Mouse (Mus musculus) regulatory T cell (primary cell): ENCODE data around the gene Grk4.

Experiments used
- in situ Hi-C: fragments of 300-600 bp; cut with MboI, MseI; formaldehyde crosslinking; loops from one replicate; pipeline ENCODE4 v1.15.1; 2025; ENCODE audit warnings: high pct_unique_total_duplicates

Grk4 gene

DNA sequence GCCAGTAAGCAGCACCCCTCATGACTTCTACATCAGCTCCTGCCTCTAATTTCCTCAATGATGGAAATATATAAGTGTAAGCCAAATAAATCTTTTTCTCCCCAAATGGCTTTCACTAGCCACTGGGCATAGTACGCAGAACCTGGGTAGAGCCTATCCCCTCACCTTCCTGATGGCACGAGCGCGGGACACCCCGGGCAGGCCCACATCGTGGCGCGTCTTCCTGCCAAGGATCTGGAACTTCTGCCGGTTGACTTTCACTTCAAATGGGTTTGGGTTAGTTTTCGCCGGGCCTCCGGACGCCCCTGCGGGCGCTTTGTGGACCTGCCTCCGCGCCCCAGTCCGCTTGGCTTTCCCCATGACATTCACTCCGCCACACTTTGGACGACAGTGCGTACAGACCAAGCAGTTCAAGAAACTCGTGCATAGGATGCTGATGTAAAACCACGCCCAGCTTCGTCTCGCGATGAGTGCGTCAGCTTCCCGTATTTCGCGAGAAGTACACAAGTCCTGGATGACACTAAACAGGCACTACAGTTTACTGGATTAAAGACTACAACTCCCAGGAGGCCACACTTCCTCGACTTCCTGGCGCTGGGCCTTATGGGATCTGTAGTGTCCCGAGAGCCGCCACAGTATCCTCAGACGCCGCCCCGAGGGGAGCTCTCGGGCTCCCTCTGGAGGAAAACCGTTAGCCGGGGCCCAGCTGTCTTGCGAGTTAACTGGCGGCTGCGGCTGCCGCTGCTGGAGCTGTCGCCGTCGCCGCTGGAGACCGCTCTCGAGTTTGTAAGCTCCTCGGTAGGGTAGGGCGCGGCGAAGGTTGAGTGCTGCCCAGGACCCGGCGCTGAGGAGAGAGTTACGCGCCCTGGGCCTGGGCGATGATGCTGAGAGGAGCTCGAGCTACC, at the start of gene Grk4, which contains the start of gene Nop14:
Gene Grk4, plus strand, starts transcription at position 694 of the 905 bp plus-strand sequence.
Gene Nop14, minus strand, starts transcription at position 463 of the 905 bp plus-strand sequence.
- in situ Hi-C loops = loop anchor here (5.0 kb wide), 1 partner anchor 138 kb away; no protein-coding TSS in a partner anchor

DNA sequence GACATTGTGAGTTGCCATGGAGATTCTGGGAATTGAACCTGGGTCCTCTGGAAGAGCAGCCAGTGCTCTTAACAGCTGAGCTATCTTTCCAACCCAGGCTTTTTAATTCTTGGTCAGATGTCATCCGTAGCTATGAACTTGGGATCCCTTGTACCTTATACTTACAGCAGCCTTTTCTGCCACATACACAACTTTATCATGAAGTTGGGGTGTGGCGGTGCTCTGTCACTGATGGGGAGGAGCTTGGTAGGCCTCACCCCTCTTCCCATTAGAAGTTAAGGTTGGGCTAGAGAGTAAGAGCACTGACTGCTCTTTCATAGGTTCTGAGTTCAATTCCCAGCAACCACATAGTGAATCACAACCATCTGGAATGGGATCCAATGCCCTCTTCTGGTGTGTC, 27.2 kb upstream of the Grk4 start:
- in situ Hi-C loops = no loop called here

DNA sequence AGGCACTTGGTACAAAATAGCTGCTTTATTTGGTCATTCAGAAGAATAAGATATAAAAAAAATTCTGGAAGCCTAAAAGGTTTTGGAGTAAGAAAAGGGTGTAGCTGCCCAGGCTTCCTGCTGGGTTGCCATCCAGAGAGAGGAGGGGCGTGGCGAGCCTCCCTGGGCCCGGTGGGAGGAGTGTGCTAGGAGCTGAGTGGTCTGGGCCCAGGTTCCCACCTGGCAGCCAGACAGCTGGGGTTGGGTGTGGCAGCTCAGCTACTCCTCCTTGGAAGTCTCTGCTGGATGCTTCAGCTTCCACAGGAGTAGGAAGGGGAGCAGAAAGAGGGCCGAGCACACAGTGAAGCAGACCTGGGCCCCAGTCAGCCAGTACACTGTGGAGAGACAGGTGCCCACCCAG, 26.5 kb upstream of the Grk4 start:
- in situ Hi-C loops = no loop called here

DNA sequence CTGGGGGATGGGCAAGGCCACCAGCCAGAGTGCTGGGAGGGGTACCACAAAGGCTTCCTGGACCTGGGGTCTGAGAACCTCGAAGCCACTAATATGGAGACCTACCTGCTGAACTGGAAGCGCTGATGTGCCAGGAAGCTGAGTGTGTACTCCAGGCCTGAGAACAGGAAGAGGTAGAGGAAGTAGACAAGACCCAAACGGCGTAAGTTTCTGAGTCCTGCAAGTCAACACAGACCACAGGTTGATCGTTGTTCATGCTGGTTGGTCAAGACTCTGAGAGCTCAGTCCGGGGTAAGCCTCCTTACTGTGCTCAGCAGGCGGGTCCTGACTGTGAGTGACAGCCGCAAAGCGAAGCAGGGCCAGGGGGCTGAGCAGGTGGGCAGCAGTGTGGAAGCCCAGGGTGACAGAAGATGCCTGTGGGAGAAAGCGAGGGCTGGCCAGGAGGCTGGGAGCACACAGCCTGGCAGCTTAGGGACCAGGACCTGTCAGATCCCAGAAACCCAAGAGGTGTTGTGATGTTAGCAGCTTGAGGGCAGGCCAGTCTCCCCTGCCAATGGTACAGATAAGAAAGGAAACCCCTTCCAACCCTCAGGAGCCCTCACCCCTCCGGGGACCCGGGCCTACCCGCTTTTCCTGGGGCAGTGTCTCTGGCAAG, 25.3 kb upstream of the Grk4 start:
- in situ Hi-C loops = no loop called here

DNA sequence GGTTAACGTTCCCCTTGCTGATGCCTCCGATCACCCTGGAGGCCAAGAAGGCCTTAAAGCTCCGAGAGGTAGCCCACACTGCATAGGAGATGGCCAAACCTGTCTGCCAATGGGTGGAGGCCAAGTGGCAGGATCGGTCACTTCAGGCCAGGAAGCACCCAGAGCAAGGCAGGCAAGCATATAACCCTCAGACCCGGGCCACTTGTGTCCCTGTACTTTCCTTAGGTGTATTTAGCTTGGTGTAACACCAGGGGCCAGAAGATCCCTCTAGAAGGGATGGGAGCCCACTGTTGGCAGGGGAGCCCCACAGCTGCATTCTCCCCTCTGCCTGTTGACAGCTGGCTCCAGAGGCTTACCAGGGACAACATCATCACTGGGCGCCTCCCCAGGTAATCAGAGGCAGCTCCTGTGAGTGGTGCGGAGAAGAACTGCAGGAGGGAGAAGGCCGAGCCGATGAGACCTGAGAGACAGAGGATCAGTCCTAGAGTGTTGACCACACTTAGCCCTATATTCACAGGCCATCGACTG, 24.4 kb upstream of the Grk4 start:
- in situ Hi-C loops = no loop called here

DNA sequence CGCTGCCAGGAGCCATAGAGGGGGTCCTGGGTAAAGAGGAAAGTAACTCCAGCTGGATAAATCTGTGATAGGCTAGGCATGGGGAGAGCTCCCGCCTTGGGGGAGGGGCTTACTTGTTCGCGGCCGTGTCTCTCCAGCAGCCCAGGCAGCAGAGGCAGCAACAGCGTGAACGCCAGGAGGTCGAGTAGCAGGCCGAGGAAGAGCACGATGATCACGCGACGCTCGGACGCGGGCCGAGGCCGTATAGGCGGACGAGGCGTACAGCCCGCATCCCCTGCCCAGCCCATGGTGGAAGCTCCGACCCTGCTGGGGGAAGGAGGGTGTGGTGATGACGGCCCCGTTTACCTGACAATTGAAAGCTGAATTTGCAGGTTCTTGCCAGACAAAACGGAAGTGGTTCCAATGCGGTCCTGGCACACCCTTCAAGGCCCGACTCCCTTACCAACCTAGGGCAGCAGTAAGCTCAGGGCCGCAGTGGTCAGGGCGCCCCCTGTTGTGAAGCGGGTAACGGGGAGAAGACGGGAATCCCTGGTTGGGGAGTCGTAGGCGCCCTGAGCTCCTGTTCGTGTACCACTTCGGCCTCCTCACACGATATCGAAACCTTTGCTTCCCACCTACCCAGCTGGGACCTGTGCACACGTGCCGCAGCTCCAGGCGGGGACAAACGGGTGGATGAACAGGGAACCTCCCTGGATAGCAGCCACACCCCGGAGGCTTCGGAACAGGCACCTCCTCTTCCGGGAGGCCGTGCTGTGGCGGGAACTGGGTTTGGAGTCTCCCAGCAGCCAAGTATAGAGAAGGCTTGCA, 23.5 kb upstream of the Grk4 start, which contains the start of gene Mfsd10:
Gene Mfsd10, minus strand, starts transcription at position 732 of the 807 bp plus-strand sequence.
- in situ Hi-C loops = no loop called here

DNA sequence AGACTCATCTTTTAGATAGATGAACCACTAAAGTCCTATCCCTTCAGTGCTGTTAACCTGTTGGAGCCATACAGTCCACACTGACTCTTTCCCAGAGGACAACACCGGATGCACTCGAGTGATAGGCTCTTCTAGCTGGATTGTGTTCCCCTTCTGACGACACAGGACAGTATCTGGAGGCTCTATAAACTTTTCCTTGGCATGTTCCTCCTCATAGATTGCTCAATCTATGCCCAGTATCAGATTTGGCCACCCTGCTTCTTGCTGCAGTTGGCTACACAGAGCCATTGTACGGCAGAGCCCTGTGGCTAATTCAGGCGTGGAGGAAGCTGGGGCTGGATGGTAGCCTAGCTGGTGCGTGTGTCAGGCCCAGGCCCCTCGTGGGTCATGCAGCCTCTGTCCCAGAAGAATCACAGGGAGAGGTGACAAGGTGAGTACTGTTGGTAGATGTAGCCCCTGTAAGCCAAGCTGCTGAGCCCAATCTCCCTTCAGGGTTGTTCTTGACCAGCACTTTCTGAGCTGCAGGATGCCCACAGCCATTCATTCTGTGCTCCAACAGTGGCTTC, 22.5 kb upstream of the Grk4 start:
- in situ Hi-C loops = no loop called here

DNA sequence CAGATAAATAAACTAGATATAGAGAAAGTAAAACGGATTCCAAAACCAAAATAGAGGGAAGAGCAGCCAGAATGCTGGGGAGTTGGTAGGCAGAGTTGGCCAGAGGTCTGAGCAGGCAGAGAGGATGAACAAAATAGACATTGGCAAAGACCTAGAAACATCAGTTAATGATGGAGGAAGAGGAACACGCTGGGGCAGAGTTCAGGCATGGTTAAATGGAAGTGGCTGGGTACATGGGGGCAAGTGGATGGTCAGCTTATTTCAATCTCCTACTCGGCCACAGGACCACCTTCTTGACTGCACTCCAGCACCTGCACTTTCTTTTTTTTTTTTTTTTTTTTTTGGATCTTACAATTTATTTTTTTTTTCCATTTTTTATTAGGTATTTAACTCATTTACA, 18.2 kb upstream of the Grk4 start:
- in situ Hi-C loops = no loop called here

DNA sequence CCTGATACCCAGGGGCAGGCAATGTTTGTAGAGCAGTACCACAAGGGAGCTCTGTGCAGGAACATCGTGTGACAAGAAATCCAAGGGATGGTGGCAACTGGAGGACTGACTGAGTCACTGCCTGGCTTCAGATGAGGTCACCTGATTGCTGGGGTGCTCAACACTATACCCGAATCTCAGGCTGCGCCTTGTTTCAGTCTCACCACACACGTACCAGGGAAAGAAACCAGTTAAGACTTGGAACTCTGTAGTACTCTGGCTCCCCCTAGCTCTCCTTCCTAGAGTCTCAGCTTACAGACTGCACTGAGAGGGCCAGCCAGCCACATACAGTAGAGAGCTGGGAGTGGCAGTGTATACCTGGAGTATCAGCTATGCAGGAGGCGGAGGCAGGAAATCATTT, 17.2 kb upstream of the Grk4 start:
- in situ Hi-C loops = no loop called here

DNA sequence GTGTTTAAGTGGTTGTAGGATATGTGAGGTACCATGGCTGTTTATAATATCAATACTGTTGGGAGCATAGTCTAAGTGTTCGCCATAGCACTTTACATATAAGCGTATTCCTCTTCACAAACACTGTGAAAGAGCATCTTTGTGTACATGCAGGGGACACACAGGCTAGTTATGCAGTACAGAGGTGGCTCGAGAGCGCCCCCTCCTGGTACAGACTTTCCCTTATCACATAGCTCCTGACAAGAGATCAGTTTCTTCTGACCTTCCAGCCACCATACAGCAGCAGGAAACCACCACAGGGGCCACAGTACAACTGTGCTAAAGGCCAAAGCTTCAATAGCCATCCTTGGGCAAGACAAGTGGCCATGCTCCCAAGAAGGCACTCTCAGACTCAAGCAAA, 12.6 kb upstream of the Grk4 start:
- in situ Hi-C loops = loop anchor here (5.0 kb wide), 2 partner anchors 100 to 300 kb away; no protein-coding TSS in a partner anchor

DNA sequence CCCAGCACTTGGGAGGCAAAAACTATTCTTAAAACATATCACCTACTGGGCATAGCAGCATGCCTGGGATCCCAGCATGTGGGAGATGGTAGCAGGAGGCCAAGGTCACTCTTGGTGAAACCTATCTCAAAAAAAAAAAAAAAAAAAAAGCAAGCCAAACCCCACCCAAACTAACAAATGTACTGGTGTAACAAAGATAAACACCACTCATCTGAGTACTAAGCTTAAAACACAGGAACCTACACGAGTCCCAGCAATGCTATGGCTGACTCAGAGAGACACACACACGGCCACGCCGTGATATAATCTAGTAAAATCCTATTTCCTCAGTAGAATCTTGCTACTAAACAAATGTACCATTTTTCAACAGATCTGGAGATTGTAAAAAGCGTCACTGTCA, 7.2 kb upstream of the Grk4 start:
- in situ Hi-C loops = no loop called here

DNA sequence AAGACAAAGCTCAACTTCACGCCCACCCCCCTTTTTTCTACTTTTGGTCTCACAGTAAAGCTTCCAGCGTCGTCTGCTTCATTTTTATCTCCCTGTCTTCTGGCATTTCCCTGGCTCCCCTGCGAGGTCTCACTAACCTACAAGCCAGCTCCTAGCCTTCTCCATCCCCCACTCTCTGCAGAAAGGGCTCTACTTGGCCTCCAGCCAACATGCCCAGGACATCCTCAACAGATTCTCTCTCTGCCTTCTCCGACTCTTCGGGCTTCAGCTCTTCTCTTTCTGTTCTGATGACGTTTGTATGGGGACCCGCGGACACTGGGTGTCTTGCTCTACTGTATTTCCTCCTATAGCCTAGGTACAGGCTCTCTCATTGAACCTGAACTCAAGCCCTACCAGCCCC, 5.3 kb upstream of the Grk4 start:
- in situ Hi-C loops = loop anchor here (5.0 kb wide), 1 partner anchor 133 kb away; no protein-coding TSS in a partner anchor

DNA sequence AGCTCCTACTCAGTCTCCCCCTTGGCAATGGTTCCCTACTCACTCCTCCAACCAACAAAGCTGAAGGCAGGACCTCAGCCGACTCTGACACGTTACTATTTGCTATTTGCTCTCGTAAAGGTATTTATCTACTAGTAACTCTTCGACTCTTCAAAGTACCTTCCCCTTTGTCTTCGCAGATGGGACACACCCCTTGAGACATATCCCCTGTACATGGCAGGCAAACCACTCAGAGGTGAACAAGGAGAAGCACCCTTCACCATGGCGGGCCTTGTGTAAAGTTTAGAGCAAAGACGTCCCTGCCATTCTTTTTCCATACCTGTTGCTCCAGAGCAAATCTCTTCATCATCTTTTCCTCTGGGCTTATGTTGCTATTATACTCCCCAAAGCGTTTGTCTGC, 2.6 kb upstream of the Grk4 start:
- in situ Hi-C loops = loop anchor here (5.0 kb wide), 1 partner anchor 135 kb away; no protein-coding TSS in a partner anchor

DNA sequence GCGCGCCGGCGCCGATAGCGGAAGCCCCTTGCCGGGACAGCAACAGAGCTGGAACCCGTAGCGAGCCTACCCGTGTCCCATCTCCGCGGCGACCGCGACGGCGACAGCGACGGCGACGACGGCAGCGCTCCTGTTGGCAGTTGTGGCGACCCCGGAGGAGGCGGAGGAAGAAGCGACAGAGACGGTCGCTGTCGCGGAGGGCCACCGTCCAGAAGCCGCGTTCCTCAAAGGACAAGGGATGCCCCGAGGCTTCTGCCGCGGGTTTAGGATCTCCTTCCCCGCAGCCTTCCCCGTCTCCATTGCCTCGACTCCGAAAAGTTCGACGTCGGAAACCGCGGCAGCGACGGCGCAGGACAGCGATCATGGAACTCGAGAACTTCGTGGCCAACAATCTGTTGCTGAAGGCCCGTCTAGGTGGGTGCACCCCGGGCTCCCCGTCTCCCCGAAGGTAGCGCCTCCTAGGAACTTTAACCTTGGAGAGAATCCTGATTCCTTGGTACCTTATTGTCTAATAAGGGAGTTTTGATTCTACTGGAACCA, 482 bp downstream of the Grk4 start:
- in situ Hi-C loops = no loop called here

DNA sequence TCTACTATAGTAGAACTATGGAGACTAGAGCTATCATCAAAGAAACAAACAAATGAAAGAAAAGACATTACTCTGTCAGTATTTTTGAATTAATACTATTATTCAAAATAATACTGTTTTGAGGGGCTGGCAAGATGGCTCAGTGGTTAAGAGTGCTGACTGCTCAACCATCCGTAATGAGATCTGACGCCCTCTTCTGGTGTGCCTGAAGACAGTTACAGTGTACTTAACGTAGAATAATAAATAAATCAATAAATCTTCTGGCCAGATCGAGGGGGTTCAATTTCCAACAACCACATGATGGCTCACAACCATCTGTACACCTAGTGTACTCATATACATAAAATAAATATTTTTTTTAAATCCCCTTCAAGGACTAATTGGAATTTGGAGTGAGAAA, 1.7 kb downstream of the Grk4 start:
- in situ Hi-C loops = no loop called here

DNA sequence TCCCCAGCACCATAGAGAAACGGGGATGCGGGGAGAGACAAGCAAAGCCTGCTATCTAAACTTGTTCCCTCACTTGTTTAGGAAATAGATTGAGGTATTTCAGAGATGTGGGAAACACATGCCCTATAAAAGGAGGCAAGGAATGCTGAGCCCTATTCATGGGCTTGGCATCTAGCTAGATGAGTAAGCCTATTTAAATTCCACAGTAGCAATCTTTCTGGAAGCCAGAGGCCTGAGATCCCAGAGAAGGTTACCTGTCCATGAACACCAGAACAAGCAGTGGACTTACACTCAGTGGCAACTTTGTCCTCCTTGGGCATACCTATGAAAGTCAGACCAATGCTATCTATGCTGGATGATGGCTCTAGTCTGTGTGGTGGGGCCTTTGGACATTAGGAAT, 3.1 kb downstream of the Grk4 start:
- in situ Hi-C loops = no loop called here

DNA sequence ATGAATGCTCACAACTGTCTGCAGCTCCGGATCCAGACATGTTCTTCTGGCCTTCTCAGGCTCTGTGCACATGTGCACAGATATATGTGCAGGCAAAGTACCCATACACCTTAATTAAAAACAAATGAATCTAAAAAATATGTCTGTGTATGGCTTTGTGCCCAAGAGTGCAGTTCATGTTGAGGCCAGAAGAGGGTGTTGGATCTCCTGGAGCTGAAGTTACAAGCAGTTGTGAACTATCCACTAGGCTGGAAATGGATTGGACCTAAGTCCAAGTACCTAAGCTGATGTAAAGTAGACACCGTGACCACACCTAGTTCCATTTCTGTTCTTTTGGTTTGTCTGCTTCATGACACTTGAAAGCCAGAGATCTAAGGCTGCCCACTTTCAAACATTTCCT, 9.3 kb downstream of the Grk4 start:
- in situ Hi-C loops = no loop called here

DNA sequence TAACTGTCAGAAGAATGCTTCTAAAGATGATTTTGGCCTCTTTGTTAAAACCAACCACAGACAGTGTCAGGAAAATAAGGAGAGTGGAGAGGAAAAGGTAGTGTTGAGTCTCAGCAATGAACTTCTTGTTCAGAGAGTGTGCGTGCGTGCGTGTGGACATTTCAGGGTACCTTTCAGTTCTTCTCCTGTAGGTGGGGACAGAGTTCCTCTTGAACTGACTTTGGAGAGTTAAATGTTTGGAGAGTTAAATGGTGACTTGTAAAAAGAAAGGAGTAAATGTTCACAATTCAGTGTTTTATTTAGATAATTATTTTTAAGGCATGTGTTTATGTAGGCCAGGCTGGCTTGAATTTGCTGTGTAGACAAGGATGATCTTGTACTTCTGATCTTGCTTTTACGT, 10.1 kb downstream of the Grk4 start:
- in situ Hi-C loops = no loop called here

DNA sequence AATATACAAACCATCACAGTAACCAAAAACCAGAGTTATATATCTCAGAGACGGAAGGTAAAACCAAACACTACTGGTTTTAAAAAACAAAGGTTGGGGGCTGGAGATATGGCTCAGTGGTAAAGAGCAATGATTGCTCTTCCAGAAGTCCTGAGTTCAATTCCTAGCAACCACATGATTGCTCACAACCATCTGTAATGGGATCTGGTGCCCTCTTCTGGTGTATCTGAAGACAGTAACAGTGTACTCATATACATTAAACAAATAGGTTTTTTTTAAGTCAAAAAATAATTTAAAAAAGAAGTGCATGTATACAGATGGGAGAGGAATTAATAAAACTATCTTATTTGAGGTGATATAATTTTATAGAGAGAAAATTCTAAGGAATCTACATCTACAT, 29.7 kb downstream of the Grk4 start:
- in situ Hi-C loops = no loop called here

DNA sequence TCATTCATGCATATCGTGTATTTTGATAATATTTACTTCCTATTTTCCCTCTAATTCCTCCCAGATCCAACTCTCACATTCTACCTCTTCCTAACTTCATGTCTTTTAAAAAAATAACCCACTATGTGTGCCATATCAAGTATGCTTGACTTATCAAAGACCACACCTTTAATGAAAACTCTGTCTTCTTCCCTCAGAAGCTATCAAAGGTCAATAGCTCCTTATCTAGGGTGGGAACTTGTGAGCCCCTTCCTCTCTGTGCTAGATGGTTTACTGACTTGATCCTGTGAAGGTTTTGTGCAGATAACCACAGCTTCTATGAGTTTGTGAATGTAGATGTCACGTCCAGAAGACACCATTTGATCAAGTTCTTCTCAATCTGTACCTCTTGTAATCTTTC, 32.6 kb downstream of the Grk4 start:
- in situ Hi-C loops = no loop called here

DNA sequence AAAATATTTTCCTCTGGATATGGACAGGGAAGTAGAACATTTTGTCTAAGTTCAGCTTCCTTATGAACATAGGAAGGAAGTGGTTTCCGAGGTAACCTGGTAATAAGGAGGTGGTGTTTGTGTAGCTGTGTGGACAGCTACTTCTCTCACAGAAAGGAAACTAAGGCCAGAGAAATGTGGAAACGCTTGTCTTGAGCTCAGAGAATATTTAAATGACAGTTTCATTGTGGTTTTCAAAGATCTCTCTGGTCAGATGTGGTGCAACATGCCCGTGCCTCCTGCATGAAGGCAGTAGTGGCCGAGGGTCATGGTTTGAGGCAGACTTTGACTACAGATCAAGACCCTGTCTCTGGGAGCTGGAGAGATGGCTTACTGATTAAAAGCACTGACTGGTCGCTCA, 35.3 kb downstream of the Grk4 start:
- in situ Hi-C loops = no loop called here
